Mouse (Mus musculus) E14TG2a.4 (cell line): ENCODE measurements around the gene Stx8.

Source experiments
- H3K27me3 ChIP-seq: 2 replicates; pipeline ENCODE4 v1.6.1; 2014; ENCODE audit warnings: low read length, control low read depth; ENCODE audit not compliant: insufficient read depth
- H3K36me3 ChIP-seq: 2 replicates; pipeline ENCODE4 v1.6.1; 2014; ENCODE audit warnings: low read length, control low read depth; ENCODE audit not compliant: insufficient read depth
- H3K4me1 ChIP-seq: replicated peaks from 2 replicates; pipeline ENCODE4 v1.6.1; 2014; ENCODE audit warnings: low read depth, low read length, control low read depth
- H3K4me3 ChIP-seq: replicated peaks from 2 replicates; pipeline ENCODE4 v1.5.1; 2014; ENCODE audit warnings: mild to moderate bottlenecking, low read length
- H3K9me3 ChIP-seq: 2 replicates; pipeline ENCODE4 v1.6.1; 2014; ENCODE audit warnings: low read length, control low read depth
- CTCF ChIP-seq: conservative IDR thresholded peaks from 2 replicates; pipeline ENCODE4 v1.5.1; 2014; ENCODE audit warnings: low read length
- NANOG ChIP-seq: IDR thresholded peaks from 2 replicates; pipeline ENCODE4 v1.6.1; 2014; ENCODE audit warnings: borderline replicate concordance, low read length, mixed read lengths
- POU5F1 ChIP-seq: IDR thresholded peaks from 2 replicates; pipeline ENCODE4 v1.6.1; 2014; ENCODE audit warnings: low read length, borderline replicate concordance

Stx8 gene

DNA sequence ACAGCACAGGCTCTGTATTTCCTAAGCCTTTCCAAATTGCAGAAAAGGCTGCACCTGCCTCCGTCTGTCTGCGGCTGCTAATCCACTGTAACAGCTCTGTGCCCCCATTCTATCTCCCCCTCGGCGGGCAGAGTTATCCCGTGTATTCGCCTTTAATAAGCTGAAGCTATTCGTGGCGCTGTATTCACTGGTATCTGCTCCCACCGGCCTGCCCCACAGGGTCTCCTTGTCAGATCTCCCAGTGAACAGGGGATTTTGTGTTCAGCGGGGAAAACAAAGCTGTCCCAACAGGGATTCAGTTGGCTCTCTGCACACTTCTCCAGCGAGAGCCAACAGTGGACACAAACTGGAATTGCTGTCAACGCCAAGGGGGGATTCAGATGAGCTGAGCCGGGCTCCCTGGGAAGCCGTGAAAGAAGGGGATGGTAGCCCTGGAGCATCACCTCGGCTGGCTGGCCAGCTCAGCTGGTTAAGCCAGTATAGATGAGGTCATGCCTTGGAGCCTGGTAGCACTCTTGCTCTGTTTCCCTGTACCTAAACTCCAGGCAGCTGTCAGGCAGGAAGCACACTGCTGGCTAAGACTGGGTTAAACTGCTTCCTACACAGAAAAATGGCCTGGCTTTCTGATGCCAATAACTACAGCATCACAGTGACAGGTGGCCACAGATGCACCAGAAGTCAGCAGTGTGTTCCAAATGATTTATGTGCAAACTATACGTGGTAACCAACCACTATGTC lies 278.4 kb downstream of the Stx8 start:
- H3K9me3 ChIP-seq, result no peaks in the 10 kb centered on the region
- TF ChIP-seq NANOG (no peak), CTCF (no peak)
- no peak overlapping the region for H3K4me3 ChIP-seq
- peaks cover 69% of the 10 kb centered on the region for H3K36me3 ChIP-seq
- no peaks in the 10 kb centered on the region for H3K27me3 ChIP-seq
- H3K4me1 ChIP-seq, result peaks cover 26% of the 10 kb centered on the region

DNA sequence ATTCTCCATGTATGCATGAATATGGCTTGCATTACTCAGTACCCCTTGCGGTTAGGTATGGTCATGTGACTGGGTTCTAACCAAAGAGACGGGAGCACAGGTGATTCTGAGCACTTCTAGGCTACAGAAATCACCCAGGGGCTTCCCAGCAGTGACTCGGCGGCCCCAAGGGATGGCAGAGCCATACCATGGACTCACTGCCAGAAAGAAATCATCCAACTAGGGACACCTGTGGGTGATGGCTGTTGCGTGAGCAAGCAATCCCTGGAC lies 278.9 kb downstream of the Stx8 start:
- no peak overlapping the region for H3K4me3 ChIP-seq
- no peaks in the 10 kb centered on the region for H3K9me3 ChIP-seq
- TF ChIP-seq NANOG (no peak), CTCF (no peak), POU5F1 (no peak)
- H3K4me1 ChIP-seq, result peaks cover 21% of the 10 kb centered on the region
- H3K36me3 ChIP-seq, result peaks cover 69% of the 10 kb centered on the region
- no peaks in the 10 kb centered on the region for H3K27me3 ChIP-seq

DNA sequence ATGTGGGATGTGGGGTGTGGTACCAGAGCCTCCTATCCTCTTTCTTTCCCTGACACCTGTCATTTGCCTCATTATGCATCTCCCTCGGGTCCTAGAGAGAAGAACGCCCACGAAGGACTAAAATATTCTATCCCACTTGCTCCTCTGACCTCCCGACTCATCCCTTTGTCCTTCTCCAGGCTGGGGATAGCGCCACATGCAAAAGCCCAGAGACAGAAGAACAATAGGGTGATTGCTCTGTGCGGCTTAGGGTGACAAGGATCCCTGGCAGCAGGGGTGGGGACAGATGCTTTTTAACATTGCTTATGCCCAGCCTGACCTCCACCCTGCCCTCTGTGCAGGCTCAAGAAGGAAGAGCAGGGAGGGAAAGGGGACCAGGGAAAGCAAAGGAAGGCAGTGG lies 281.9 kb downstream of the Stx8 start:
- Histone ChIP-seq H3K9me3 (no peaks in the 10 kb centered on the region), H3K4me3 (no peak overlapping the region), H3K4me1 (peaks cover 14% of the 10 kb centered on the region; the same call in 1 of the 2 replicates), H3K27me3 (no peaks in the 10 kb centered on the region), H3K36me3 (peaks cover 74% of the 10 kb centered on the region)
- TF ChIP-seq POU5F1, result no peak
- no peak for TF ChIP-seq NANOG
- TF ChIP-seq CTCF, result no peak

DNA sequence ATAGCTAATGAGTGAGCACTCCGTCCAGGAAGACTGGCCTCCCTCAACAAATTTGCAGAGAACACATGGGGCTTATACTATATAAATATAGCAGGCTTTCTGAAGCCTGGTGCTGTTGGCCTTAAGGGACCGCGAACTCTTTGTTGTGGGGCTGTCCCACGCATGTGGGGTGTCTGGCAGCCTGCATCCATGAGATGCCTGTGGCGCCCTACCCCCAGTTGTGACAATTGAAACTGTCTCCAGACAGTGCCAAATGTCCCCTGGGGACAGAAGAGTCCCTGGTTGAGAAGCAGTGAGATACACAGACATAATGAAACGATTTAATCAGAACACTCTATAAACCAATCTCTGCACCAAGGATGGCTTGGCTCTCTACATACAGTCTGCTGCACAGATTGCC lies 284.1 kb downstream of the Stx8 start:
- Histone ChIP-seq H3K36me3 (peaks cover 78% of the 10 kb centered on the region), H3K4me1 (peaks cover 10% of the 10 kb centered on the region), H3K4me3 (no peak overlapping the region), H3K27me3 (no peaks in the 10 kb centered on the region), H3K9me3 (no peaks in the 10 kb centered on the region)
- TF ChIP-seq NANOG (no peak), POU5F1 (no peak)

DNA sequence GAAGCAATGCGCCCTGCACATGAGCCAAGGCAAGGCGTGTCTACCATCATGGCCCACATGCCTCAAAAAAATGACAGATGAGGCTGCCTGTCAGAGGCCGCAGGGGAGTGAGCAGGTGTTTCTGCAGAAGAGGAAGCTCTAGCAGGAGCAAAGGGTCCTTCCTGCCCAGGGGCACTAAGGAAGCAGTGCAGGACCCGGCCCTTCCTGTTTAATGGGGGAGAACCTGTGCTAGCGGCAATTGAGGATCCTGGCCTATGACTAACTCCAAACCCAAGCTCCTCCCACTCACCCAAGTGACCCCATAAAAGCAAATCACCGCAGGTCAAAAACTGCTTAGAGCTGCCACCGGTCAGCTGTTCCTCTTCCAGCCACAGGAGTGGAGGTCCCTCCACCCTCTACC lies 287.5 kb downstream of the Stx8 start:
- Histone ChIP-seq H3K4me3 (no peak overlapping the region), H3K9me3 (no peaks in the 10 kb centered on the region), H3K27me3 (no peaks in the 10 kb centered on the region), H3K36me3 (peaks cover 83% of the 10 kb centered on the region), H3K4me1 (peaks cover 4% of the 10 kb centered on the region; the same call in 1 of the 2 replicates)
- no peak for TF ChIP-seq CTCF
- no peak for TF ChIP-seq POU5F1
- TF ChIP-seq NANOG, result no peak
